Mouse (Mus musculus) heart, adult 2 months (tissue): Measurements from ENCODE around the gene Gm5678. TPM values are rescaled to one million over a fixed set of nuclear protein-coding genes. Genes with fewer than 3 reads are reported as not detected.

Experiments
- DNase-seq, 2 experiments: peaks; one replicate each; pipeline ENCODE4 v3.0.0; 2021
- H3K27ac ChIP-seq: fragments of 200-600 bp; 2 replicates; pipeline ENCODE4 v1.8.1; 2022
- H3K27me3 ChIP-seq: fragments of 200-500 bp; 2 replicates; pipeline ENCODE4 v1.6.1; 2012; ENCODE audit warnings: mild to moderate bottlenecking, low read length, inconsistent platforms, mixed read lengths; ENCODE audit not compliant: control insufficient read depth, insufficient read depth
- H3K36me3 ChIP-seq: fragments of 200-500 bp; 2 replicates; pipeline ENCODE4 v1.6.1; 2012; ENCODE audit warnings: low read length, inconsistent platforms; ENCODE audit not compliant: control insufficient read depth, insufficient read depth
- H3K4me1 ChIP-seq: fragments of 200-500 bp; 2 replicates; pipeline ENCODE4 v1.6.1; 2011; ENCODE audit warnings: low read length; ENCODE audit not compliant: control insufficient read depth, insufficient read depth
- H3K4me3 ChIP-seq: fragments of 200-600 bp; 2 replicates; pipeline ENCODE4 v1.8.1; 2022
- H3K79me2 ChIP-seq: fragments of 200-500 bp; replicated peaks from 2 replicates; pipeline ENCODE4 v1.6.1; 2012; ENCODE audit warnings: mild to moderate bottlenecking, inconsistent platforms, low read length, moderate library complexity, mixed read lengths; ENCODE audit not compliant: control insufficient read depth, insufficient read depth
- H3K9ac ChIP-seq: fragments of 200-500 bp; 2 replicates; pipeline ENCODE4 v1.6.1; 2012; ENCODE audit warnings: low read depth, mild to moderate bottlenecking, control low read depth, inconsistent platforms, low read length, mixed read lengths
- CTCF ChIP-seq: fragments of 200-600 bp; IDR thresholded peaks from 2 replicates; pipeline ENCODE4 v1.8.1; 2022; ENCODE audit warnings: antibody characterized with exemption, mild to moderate bottlenecking, moderate library complexity
- EP300 ChIP-seq: fragments of 200-500 bp; IDR thresholded peaks from 2 replicates; pipeline ENCODE4 v1.6.1; 2011; ENCODE audit warnings: low read depth, low read length, control low read depth; ENCODE audit not compliant: insufficient read depth
- POLR2A ChIP-seq: fragments of 200-500 bp; IDR thresholded peaks from 2 replicates; pipeline ENCODE4 v1.6.1; 2011; ENCODE audit warnings: mild to moderate bottlenecking, low read depth, low read length, control low read depth; ENCODE audit not compliant: insufficient read depth
- WGBS: fragments of 180-500 bp; shearing (Covaris S2); methylation state at CpG from one replicate; pipeline ENCODE4 v1.1.7; 2018; 5-methylcytosine and 5-hydroxymethylcytosine counted together
- intact Hi-C: fragments of 180-260 bp; cut with DNase I; formaldehyde crosslinking; loops from one replicate; pipeline ENCODE4 v1.15.1; 2025
- long read RNA-seq: library from polyadenylated mRNA; stranded (forward); transcript quantifications from one replicate; pipeline ENCODE4 v2.0.0, GENCODE M21; 2021
- polyA plus RNA-seq: library from polyadenylated mRNA; depleted of rRNA; stranded (reverse); fragments of >200 nt; gene quantifications from 2 replicates; pipeline ENCODE4 v1.2.3, GENCODE M21; 2012; rRNA removed
- total RNA-seq, 2 experiments: library from RNA; stranded (reverse); gene quantifications; 2 replicates each; pipeline ENCODE4 v1.2.3; 2021

Gene Gm5678
- 1 to 10 TPM; 1.6 to 2.5 TPM for total RNA-seq
- polyA plus RNA-seq: not detected in 2 replicates
- long read RNA-seq: 0 reads

DNA sequence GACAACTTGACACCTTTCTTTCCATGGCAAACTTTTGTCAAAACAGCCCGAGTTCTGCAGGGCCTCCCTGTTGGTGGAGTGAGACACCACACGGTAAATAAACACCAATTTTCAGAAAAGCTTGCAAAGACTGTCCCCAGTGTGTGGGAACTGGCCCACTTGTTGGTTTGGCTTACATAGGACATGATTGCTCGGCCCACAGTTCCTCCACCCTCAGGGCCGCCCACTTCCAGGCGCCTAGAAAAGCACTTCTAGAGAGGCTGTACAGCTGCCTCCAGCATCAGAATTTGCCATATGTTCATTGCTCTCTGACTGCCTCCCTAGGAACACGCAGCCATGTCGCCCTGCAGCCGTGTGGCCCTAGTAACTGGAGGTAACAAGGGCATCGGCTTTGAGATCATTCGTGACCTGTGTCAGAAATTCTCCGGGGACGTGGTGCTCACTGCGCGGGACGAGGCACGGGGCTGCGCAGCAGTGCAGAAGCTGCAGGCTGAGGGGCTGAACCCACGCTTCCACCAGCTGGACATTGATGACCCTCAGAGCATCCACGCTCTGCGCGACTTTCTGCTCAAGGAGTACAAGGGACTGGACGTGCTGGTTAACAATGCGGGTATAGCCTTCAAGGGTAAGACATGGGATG is at the start of gene Gm5678:
Gene Gm5678, plus strand, starts transcription at position 337 of the 640 bp plus-strand sequence.
- TF ChIP-seq CTCF: no peak
- WGBS: 78% methylated on average over 23 of the region's 23 CpGs
- Histone ChIP-seq H3K27ac (no peak within 1 kb of the TSS), H3K4me3 (no peak within 1 kb of the TSS), H3K79me2 (no peaks in the 10 kb centered on the region), H3K27me3 (no peaks in the 10 kb centered on the region), H3K36me3 (no peaks in the 10 kb centered on the region), H3K9ac (no peak within 1 kb of the TSS), H3K4me1 (no peaks in the 10 kb centered on the region)
- intact Hi-C loops: no loop called here
- DNase-seq: no peak

DNA sequence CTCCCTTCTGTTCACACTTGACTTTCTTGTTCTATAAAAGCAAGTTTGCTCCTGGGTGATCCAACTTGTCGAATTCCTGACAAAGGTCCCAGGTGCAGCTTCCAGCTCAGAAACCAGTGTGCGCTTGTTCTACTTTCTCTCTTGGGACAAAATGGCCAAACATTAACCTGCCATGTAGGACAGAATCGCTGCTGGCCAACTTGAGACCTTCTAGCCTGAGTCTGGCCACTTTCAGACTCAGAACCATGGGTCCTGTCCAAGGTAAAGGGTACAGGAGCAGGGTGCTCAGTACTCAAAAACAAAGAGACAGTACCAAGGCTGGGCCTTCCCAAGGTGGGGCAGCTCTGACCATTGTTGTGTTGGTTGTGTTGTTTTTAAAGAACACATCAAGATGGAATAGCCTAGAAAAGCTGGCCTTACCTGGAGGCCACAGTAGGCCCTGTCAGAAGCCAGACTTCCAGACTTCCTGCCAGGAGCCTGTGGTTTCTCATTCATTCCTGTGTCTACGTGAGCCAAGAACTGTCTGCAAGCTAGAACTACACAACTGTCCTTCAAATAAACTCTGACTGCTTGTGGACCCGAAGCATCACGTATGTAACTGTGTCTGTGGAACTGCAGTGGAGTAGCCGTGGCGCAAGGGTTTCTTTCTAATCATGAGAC is 49.4 kb upstream of the Gm5678 start:
- WGBS: 77% methylated on average over 8 of the region's 8 CpGs
- H3K27me3 ChIP-seq: no peaks in the 10 kb centered on the region
- no peak overlapping the region for H3K9ac ChIP-seq
- H3K27ac ChIP-seq: no peak overlapping the region
- no peak overlapping the region for H3K4me3 ChIP-seq
- no peak for DNase-seq
- H3K4me1 ChIP-seq: no peaks in the 10 kb centered on the region
- intact Hi-C loops: no loop called here
- no peaks in the 10 kb centered on the region for H3K36me3 ChIP-seq
- H3K79me2 ChIP-seq: no peaks in the 10 kb centered on the region
- TF ChIP-seq CTCF (no peak), EP300 (no peak), POLR2A (no peak)

DNA sequence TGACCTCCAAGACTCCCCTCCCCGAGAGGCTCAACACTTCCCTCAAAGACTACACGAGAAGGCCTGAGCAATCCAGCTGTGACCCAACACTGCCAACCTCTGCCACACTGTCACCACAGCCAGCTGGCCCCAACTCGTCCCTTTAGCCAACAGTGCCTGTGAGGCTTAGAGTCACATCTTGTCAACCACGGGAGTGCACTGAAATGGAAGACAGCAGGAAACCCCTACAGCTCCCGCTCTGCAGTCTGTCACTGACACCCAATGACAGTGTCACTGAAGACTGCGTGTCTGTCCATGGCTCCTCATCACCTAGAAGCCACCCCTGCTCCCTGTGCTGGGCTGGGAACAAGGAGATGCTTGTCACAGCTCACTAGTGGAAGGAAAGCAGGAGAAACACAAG is 46.8 kb upstream of the Gm5678 start:
- no peak for DNase-seq
- Histone ChIP-seq H3K27ac (no peak overlapping the region), H3K36me3 (no peaks in the 10 kb centered on the region), H3K27me3 (no peaks in the 10 kb centered on the region), H3K4me3 (no peak overlapping the region), H3K9ac (no peak overlapping the region), H3K4me1 (no peaks in the 10 kb centered on the region), H3K79me2 (no peaks in the 10 kb centered on the region)
- 44% methylated on average over 6 of the region's 6 CpGs for WGBS
- intact Hi-C loops: no loop called here
- TF ChIP-seq CTCF (no peak), EP300 (no peak), POLR2A (no peak)

DNA sequence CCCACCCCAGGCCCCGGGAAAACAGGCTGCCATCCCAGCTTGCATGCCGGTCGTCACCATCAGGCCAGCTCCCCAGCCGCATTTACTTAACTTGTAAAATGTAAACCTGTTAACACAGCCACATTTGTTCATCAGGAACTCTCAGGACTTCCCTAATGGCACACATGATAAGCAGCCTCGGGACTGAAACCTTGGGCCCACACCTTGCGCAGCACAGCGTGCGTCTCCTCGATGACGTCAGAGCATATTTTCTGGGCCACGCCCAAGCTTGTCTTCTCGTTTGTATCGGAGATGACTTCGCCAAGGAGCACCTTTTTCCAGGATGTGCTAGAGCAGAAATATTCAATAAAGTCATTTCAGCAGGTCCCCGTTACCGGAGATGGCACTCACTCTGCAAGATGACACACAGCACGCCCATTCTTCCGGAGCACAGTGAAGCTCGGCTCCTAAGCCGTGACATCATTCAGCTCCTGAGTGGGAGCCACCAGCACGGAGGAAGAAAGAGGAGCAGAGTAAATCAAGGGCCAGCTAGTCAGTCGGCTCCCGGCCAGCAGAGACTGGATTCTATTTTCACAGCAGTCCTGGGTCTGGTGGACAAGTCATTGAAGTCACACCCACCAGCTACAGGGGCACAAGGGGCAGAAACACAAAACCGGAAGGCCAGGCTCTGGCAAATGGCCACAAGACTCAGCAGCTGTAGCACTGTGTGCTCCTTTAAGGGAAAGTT is 42.8 kb upstream of the Gm5678 start:
- no peak overlapping the region for H3K27ac ChIP-seq
- H3K4me1 ChIP-seq: no peaks in the 10 kb centered on the region
- WGBS: 83% methylated on average over 24 of the region's 24 CpGs
- H3K36me3 ChIP-seq: no peaks in the 10 kb centered on the region
- no peaks in the 10 kb centered on the region for H3K79me2 ChIP-seq
- TF ChIP-seq POLR2A (no peak), CTCF (no peak), EP300 (no peak)
- no peak overlapping the region for H3K9ac ChIP-seq
- no peak overlapping the region for H3K4me3 ChIP-seq
- DNase-seq: no peak
- intact Hi-C loops: no loop called here
- no peaks in the 10 kb centered on the region for H3K27me3 ChIP-seq

DNA sequence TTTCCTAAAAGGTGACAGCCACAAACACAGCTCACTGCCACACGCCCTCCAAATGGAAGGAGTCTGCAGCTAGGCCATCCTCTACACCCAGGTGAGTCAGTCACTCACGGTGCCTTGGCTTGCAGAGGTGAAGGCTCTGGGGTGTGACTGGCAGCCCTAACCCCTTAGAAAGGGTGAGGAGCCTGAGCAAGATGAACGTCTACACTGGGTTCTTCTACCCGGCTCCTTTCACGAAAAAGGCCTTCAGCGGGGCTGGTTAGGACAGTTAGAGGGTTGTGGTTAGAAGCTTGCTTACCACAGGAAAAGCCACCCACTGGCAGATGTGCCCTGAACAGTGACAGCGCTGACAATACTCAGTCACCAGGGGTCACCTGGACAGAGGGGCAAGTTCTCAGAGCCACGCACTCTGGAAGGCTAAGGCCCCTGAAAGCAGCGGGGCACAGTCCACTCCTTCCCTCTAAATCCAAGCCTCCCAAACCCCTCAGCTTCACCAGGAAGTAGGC is 42.1 kb upstream of the Gm5678 start:
- H3K36me3 ChIP-seq: no peaks in the 10 kb centered on the region
- no peak for DNase-seq
- H3K4me1 ChIP-seq: no peaks in the 10 kb centered on the region
- TF ChIP-seq CTCF: no peak
- TF ChIP-seq POLR2A: no peak
- TF ChIP-seq EP300: no peak
- no peak overlapping the region for H3K9ac ChIP-seq
- H3K27me3 ChIP-seq: no peaks in the 10 kb centered on the region
- H3K79me2 ChIP-seq: no peaks in the 10 kb centered on the region
- no peak overlapping the region for H3K27ac ChIP-seq
- intact Hi-C loops: no loop called here
- no peak overlapping the region for H3K4me3 ChIP-seq
- 87% methylated on average over 9 of the region's 9 CpGs for WGBS

DNA sequence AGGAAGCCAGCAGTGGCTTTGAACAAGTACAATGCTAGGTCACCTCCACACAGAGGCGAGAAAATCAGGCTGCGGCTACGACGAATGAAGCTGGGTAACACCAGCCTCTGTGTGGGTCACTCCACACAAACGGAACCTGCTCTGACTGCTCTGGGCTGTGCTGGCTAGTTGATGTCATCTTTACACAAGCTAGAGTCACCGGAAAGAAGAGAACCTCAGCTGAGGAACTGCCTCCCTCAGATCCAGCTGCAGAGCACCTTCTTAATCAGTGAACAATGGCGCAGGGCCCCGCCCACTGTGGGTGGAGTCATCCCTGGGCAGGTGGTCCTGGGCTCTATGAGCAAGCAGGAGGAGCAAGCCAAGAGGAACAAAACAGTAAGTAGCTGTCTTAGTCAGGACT is 41.5 kb upstream of the Gm5678 start:
- no peak overlapping the region for H3K27ac ChIP-seq
- H3K4me1 ChIP-seq: no peaks in the 10 kb centered on the region
- DNase-seq: no peak
- 79% methylated on average over 8 of the region's 8 CpGs for WGBS
- no peak overlapping the region for H3K4me3 ChIP-seq
- no peak overlapping the region for H3K9ac ChIP-seq
- H3K36me3 ChIP-seq: no peaks in the 10 kb centered on the region
- H3K79me2 ChIP-seq: no peaks in the 10 kb centered on the region
- no peaks in the 10 kb centered on the region for H3K27me3 ChIP-seq
- intact Hi-C loops: no loop called here
- TF ChIP-seq POLR2A (no peak), CTCF (no peak)
